Mouse (Mus musculus): Measurements from ENCODE around the gene A730061H03Rik. TPM values are rescaled to one million over a fixed set of nuclear protein-coding genes. Genes with fewer than 3 reads are reported as not detected.

The A730061H03Rik gene
- total and polyA plus RNA-seq, 3 experiments: 0.17 to 43.1 (median 0.87) TPM

DNA sequence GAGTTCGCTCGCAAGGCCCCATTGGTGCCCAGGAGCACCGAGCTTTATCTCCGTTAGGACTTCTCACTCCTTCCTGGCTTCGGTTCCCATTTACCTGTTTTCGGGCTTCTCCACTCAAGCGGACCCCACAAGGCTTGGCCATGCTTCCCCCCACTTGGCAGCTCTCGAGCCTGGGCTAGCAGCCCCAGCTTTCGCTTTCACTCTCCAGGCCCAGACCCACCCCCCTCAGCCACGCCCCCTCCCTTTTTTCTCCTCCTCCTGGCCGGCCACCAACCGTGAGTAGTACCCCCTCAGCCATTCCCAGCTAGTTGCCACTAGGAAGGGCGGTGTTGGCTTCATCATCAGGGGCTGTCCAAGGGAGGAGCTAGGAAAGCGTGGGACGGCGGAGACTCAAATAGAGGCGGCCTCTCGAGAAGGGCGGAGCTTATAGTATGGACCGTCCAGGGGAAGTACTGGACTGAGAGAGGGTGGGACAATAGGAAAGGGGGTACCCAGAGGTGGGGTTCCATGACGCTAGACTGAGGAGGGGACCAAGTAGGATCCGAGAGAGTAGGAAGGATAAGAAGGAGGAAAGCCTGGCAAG is 30.6 kb upstream of the A730061H03Rik start, which contains the start of gene Psme2:
Gene Psme2, minus strand, starts transcription at position 366 of the 583 bp plus-strand sequence.
- no peak for TF ChIP-seq GATA2 (IDR thresholded peaks at IDR 0.05; ENCODE audit: borderline replicate concordance, low read depth, low read length)
- no peak for TF ChIP-seq GATA1 (IDR thresholded peaks at IDR 0.05; ENCODE audit: borderline replicate concordance, low read length)
- no peak for TF ChIP-seq POLR2AphosphoS5 (IDR thresholded peaks at IDR 0.05; ENCODE audit: insufficient replicate concordance, low read depth, low read length)
- no peak for TF ChIP-seq CTCF (IDR thresholded peaks at IDR 0.05; ENCODE audit: low read depth, low read length)
- TF ChIP-seq TAL1 (conservative IDR thresholded peaks at IDR 0.05; ENCODE audit: low read depth, low read length): no peak
- Histone ChIP-seq H3K9me3 (replicated peaks) (no peaks in the 10 kb centered on the region), H3K27me3 (ENCODE audit: insufficient read depth, low read length) (no peaks in the 10 kb centered on the region), H3K4me3 (ENCODE audit: low read depth, low read length) (peak within 1 kb of the TSS; percentile 96), H3K36me3 (replicated peaks) (peaks cover 58% of the 10 kb centered on the region), H3K4me1 (ENCODE audit: insufficient read depth, low read depth, low read length) (peaks cover 67% of the 10 kb centered on the region)
- ATAC-seq (ENCODE audit: extremely low read depth, insufficient number of reproducible peaks, low FRiP score, poor library complexity, severe bottlenecking): peak; percentile 87
- DNase-seq (ENCODE audit: low spot score): peak; percentile 91

DNA sequence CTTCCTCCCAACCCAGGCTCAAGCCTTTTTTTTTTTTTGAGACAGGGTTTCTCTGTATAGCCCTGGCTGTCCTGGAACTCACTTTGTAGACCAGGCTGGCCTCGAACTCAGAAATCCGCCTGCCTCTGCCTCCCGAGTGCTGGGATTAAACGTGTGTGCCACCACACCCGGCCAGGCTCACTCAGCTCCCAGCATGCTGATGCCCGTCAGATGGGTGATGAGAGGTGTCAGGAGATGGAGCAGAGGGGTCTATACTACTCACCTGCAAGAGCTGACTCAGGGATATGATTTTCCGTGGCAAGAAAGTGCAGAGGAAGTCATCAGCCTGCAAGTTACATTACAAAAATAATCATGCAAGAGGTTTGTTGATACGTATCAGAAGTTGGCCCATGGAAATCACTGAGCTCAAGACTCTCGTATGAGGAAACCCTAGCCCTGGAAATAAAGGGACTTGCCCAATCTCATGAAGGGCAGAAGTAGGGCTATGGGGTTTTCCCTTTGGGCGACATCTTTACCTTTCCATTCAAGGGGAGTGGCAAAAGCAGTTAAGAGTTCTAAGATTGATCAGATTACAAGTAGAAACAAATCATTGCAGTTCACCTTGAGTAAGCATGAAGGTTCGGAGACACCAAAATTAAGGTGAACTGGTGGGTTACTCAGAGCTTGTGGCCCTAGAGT is 29.7 kb upstream of the A730061H03Rik start:
- Histone ChIP-seq H3K4me1 (ENCODE audit: insufficient read depth, low read depth, low read length) (peaks cover 75% of the 10 kb centered on the region), H3K36me3 (replicated peaks) (peaks cover 49% of the 10 kb centered on the region), H3K4me3 (ENCODE audit: low read depth, low read length) (peak overlapping the region; percentile 96), H3K9me3 (replicated peaks) (no peaks in the 10 kb centered on the region), H3K27me3 (ENCODE audit: insufficient read depth, low read length) (no peaks in the 10 kb centered on the region)
- DNase-seq (ENCODE audit: low spot score) (no peak), ATAC-seq (ENCODE audit: extremely low read depth, insufficient number of reproducible peaks, low FRiP score, poor library complexity, severe bottlenecking) (no peak)
- no peak for TF ChIP-seq CTCF (IDR thresholded peaks at IDR 0.05; ENCODE audit: low read depth, low read length)
- no peak for TF ChIP-seq GATA2 (IDR thresholded peaks at IDR 0.05; ENCODE audit: borderline replicate concordance, low read depth, low read length)
- TF ChIP-seq TAL1 (conservative IDR thresholded peaks at IDR 0.05; ENCODE audit: low read depth, low read length): no peak
- TF ChIP-seq POLR2AphosphoS5 (IDR thresholded peaks at IDR 0.05; ENCODE audit: insufficient replicate concordance, low read depth, low read length): no peak
- no peak for TF ChIP-seq GATA1 (IDR thresholded peaks at IDR 0.05; ENCODE audit: borderline replicate concordance, low read length)

DNA sequence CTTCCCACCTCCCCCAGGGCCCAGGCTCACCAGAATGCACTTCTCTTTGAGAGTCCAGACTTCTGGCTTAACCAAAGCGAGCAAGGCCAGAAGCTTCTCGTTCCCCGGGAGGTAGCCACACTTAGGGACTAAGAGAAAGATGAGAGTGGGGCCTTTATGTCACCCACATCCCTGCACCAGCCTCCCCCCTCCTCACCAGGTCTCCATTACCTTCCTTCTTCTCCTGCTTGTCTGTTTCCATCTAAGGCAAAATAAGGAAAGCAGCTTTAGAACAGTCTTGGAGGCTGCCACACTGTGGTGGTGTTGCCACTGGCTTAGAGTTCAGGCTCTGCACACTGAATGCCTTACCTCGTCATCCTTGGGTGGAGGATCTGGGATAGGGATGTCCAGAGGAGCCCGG is 29.1 kb upstream of the A730061H03Rik start:
- TF ChIP-seq GATA1 (IDR thresholded peaks at IDR 0.05; ENCODE audit: borderline replicate concordance, low read length): no peak
- ATAC-seq (ENCODE audit: extremely low read depth, insufficient number of reproducible peaks, low FRiP score, poor library complexity, severe bottlenecking) (no peak), DNase-seq (ENCODE audit: low spot score) (no peak)
- Histone ChIP-seq H3K4me3 (ENCODE audit: low read depth, low read length) (peak overlapping the region; percentile 96; the same call in 1 of the 2 replicates), H3K4me1 (ENCODE audit: insufficient read depth, low read depth, low read length) (peaks cover 76% of the 10 kb centered on the region), H3K9me3 (replicated peaks) (no peaks in the 10 kb centered on the region), H3K36me3 (replicated peaks) (peaks cover 42% of the 10 kb centered on the region), H3K27me3 (ENCODE audit: insufficient read depth, low read length) (no peaks in the 10 kb centered on the region)

DNA sequence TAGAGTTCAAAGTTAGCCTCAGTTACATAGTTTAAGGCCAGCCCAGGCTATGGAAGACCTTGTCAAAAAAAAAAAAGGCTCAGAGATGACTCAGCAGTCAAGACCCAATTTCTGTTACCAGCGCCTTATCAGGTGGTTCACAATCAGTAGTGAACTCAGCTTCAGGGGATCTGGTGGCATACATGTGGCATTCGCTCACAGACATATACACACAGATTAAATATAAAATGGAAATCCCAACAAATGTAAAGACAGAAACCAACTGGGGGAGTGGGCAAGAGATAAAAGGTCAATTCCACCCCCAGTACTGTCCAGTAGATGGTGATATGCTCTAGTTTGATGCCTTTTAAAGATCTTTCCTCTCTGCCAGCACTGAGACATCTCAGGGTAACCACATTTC is 25.9 kb upstream of the A730061H03Rik start:
- DNase-seq (ENCODE audit: low spot score): peak; percentile 31
- Histone ChIP-seq H3K4me3 (ENCODE audit: low read depth, low read length) (no peak overlapping the region; the same call in 1 of the 2 replicates), H3K9me3 (replicated peaks) (no peaks in the 10 kb centered on the region), H3K4me1 (ENCODE audit: insufficient read depth, low read depth, low read length) (peaks cover 72% of the 10 kb centered on the region), H3K36me3 (replicated peaks) (peaks cover 49% of the 10 kb centered on the region), H3K27me3 (ENCODE audit: insufficient read depth, low read length) (no peaks in the 10 kb centered on the region)
- peak; percentile 17 for ATAC-seq (ENCODE audit: extremely low read depth, insufficient number of reproducible peaks, low FRiP score, poor library complexity, severe bottlenecking)
- TF ChIP-seq GATA1 (IDR thresholded peaks at IDR 0.05; ENCODE audit: borderline replicate concordance, low read length) (no peak), GATA2 (IDR thresholded peaks at IDR 0.05; ENCODE audit: borderline replicate concordance, low read depth, low read length) (no peak), POLR2AphosphoS5 (IDR thresholded peaks at IDR 0.05; ENCODE audit: insufficient replicate concordance, low read depth, low read length) (no peak), CTCF (IDR thresholded peaks at IDR 0.05; ENCODE audit: low read depth, low read length) (no peak), TAL1 (conservative IDR thresholded peaks at IDR 0.05; ENCODE audit: low read depth, low read length) (no peak; the same call in 1 of the 2 replicates)

DNA sequence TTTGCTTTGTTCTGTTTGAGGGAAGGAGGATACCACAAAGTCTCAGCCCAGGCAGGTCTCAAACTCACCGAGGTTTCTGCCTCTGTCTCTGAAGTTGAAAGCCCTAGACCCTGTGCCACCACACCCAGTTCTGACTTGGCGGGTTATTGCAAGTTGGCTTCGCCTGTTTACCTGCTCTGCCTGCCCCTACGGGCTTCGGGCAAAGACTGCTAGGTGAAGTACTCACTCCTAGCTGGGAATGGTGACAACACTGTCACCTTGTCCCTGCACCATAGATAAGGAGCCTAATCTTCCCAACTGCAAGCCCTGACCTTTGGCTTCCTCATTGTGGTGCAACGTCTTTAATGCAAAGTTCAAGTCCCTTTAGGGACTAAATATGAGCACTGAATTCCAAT is 25.4 kb upstream of the A730061H03Rik start:
- peaks cover 55% of the 10 kb centered on the region for H3K36me3 ChIP-seq (replicated peaks)
- TF ChIP-seq TAL1 (conservative IDR thresholded peaks at IDR 0.05; ENCODE audit: low read depth, low read length) (peak; percentile 62), POLR2AphosphoS5 (IDR thresholded peaks at IDR 0.05; ENCODE audit: insufficient replicate concordance, low read depth, low read length) (no peak)
- H3K4me3 ChIP-seq (ENCODE audit: low read depth, low read length): peak overlapping the region; percentile 90; the same call in 1 of the 2 replicates
- DNase-seq (ENCODE audit: low spot score) (no peak), ATAC-seq (ENCODE audit: extremely low read depth, insufficient number of reproducible peaks, low FRiP score, poor library complexity, severe bottlenecking) (no peak)
- peaks cover 78% of the 10 kb centered on the region for H3K4me1 ChIP-seq (ENCODE audit: insufficient read depth, low read depth, low read length)
- H3K27me3 ChIP-seq (ENCODE audit: insufficient read depth, low read length): no peaks in the 10 kb centered on the region
- H3K9me3 ChIP-seq (replicated peaks): no peaks in the 10 kb centered on the region

DNA sequence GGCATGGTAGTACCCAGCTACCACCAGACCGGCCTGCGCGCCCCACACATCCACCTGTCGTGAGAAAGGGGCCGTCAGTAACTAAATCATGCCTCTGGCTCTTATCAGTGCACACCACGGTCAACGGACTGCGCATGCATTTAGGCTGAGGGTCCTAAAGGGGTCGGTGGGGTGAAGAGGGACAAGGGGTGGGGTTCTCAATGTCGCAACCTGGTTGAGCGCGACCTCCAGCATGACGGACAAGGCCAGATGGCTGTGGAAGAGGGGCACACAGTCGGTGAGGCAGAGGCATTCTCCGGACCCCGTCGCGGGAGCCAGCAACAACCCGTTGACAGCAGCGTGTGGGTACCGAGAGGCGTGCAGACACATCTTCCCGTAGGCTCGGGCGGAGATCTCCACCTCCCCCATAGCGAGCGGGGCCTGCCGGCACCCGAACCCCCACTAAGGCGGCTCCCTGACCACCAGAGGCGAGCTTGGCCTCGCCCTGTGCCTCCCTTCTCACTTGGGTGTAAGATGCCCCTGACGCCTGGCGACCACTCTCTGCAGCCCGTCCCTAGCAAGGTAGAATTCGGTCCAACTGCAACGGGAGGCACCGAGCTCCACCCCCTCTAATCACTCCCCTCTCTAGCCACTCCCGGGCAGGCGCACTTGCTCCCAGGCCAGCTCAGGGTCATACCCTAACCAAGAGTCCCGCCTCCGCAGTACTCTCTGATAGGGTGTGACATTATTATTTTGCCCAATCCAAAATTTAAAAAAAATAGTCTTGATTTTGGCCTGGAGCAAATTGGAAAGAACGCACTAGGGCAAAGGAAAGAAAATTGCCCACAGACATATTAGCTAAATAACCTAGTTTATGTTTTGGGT is 24.7 kb upstream of the A730061H03Rik start, which contains the start of gene Emc9:
Gene Emc9, minus strand, starts transcription at position 601 of the 864 bp plus-strand sequence.
- H3K27me3 ChIP-seq (ENCODE audit: insufficient read depth, low read length): no peaks in the 10 kb centered on the region
- TF ChIP-seq GATA2 (IDR thresholded peaks at IDR 0.05; ENCODE audit: borderline replicate concordance, low read depth, low read length) (no peak), TAL1 (conservative IDR thresholded peaks at IDR 0.05; ENCODE audit: low read depth, low read length) (no peak), CTCF (IDR thresholded peaks at IDR 0.05; ENCODE audit: low read depth, low read length) (no peak), POLR2AphosphoS5 (IDR thresholded peaks at IDR 0.05; ENCODE audit: insufficient replicate concordance, low read depth, low read length) (no peak), GATA1 (IDR thresholded peaks at IDR 0.05; ENCODE audit: borderline replicate concordance, low read length) (no peak)
- H3K4me3 ChIP-seq (ENCODE audit: low read depth, low read length): peak within 1 kb of the TSS; percentile 90
- H3K4me1 ChIP-seq (ENCODE audit: insufficient read depth, low read depth, low read length): peaks cover 80% of the 10 kb centered on the region
- H3K36me3 ChIP-seq (replicated peaks): peaks cover 61% of the 10 kb centered on the region
- no peaks in the 10 kb centered on the region for H3K9me3 ChIP-seq (replicated peaks)
- ATAC-seq (ENCODE audit: extremely low read depth, insufficient number of reproducible peaks, low FRiP score, poor library complexity, severe bottlenecking) (peak; percentile 76), DNase-seq (ENCODE audit: low spot score) (peak; percentile 90)

Measured in G1E (cell line).